Mouse (Mus musculus): Measurements from ENCODE around the gene Rbmx2. TPM values are rescaled to one million over a fixed set of nuclear protein-coding genes. Genes with fewer than 3 reads are reported as not detected.

Gene Rbmx2
- polyA plus RNA-seq (2014; fragmentation: Nextera tagmentation; extraction: Ambion mirVana) = 23.8 and 27.6 TPM in 2 replicates

DNA sequence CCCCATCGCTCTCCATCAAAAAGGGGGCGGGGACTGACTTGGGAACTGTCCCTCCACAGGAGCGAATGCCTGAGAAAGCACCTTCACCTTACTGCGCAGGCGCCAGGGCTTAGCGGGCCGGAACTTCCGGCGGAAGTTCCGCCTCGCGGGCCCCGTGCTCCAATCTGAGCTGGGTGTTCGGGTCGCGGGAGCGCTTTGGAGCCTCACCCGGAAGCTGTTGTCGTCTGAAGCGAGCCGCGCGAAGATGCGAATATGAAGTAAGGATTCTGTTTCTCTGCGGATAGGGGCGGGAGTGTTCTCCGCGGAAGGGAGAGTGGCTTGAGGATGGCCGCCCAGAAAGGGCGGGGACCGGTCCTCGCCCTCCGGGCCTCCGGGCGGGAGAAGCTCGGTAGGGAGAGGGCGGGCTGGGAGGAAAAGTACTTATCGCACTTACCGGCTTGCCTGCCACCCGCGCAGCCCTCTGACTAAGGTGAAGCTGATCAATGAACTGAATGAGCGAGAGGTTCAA, at the start of gene Rbmx2:
TSS of gene Rbmx2 (plus strand) at position 141 of the 508 bp plus-strand sequence.
- peak; percentile 96 for DNase-seq (ENCODE audit: low spot score)
- peak within 1 kb of the TSS; percentile 53 for H3K4me3 ChIP-seq (ENCODE audit: low read depth, low read length)
- peak within 1 kb of the TSS; percentile 50 for H3K4me2 ChIP-seq (ENCODE audit: low read length)
- ATAC-seq = peak; percentile 98
- no peaks in the 10 kb centered on the region for H3K27me3 ChIP-seq (replicated peaks; ENCODE audit: control insufficient read depth, insufficient read depth, low read length)
- no peaks in the 10 kb centered on the region for H3K4me1 ChIP-seq (ENCODE audit: control insufficient read depth, insufficient read depth, low read length)
- H3K27ac ChIP-seq (ENCODE audit: low read depth, low read length) = no peak within 1 kb of the TSS
- peak within 1 kb of the TSS; percentile 62 for H3K9ac ChIP-seq (ENCODE audit: low read length)
- WGBS = 24% methylated on average over 42 of the region's 42 CpGs
- no peaks in the 10 kb centered on the region for H3K9me3 ChIP-seq (replicated peaks; ENCODE audit: control insufficient read depth, low read length)
- H3K36me3 ChIP-seq (ENCODE audit: control insufficient read depth, insufficient read depth, low read length) = 0 out of 2 replicates have a peak, but pooled peaks cover 4% of the 10 kb centered on the region

DNA sequence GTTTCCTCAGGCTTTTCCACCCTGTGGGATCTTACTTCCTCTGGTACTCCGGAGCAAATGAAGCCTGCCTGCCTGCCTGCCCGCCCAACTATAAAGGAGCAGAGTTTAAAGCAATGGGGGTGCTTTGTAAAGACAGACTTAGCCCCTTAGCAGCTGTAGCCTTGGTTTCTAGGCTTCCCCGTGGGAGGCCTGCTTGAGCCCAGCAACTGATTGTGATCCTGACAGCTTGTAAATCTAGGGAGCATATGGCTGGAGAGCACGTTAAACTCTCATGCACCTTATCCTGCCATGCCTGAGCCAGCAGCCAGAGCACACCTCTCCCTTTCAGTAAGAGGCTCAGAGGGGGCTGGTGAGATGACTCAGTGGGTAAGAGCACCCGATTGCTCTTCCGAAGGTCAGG, 28.0 kb upstream of the Rbmx2 start:
- Histone ChIP-seq H3K9me3 (replicated peaks; ENCODE audit: control insufficient read depth, low read length) (no peaks in the 10 kb centered on the region), H3K9ac (ENCODE audit: low read length) (no peak overlapping the region), H3K27me3 (replicated peaks; ENCODE audit: control insufficient read depth, insufficient read depth, low read length) (no peaks in the 10 kb centered on the region), H3K27ac (ENCODE audit: low read depth, low read length) (no peak overlapping the region), H3K4me2 (ENCODE audit: low read length) (no peak overlapping the region), H3K36me3 (ENCODE audit: control insufficient read depth, insufficient read depth, low read length) (peaks cover 4% of the 10 kb centered on the region; the same call in 1 of the 2 replicates), H3K4me1 (ENCODE audit: control insufficient read depth, insufficient read depth, low read length) (no peaks in the 10 kb centered on the region), H3K4me3 (ENCODE audit: low read depth, low read length) (no peak overlapping the region)
- ATAC-seq = peak; percentile 40; the same call in 1 of the 2 replicates
- WGBS = 42% methylated on average over 6 of the region's 6 CpGs
- DNase-seq (ENCODE audit: low spot score) = peak; percentile 24

DNA sequence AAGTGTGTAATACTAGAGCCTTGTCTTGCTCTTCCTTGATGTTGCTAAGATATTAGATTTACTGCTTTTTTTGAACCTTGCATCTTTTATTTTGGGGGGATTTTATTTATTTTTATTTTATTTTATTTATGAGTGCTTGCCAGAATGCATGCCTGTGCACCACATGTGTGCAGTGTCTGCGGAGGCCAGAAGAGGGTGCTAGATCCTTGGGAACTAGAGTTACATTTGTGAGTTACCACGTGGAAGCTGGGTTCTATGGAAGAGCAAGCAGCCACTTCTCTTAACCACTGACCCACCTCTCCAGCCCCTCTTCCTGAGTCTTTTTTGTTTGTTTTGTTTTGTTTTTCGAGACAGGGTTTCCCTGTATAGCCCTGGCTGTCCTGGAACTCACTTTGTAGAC, 25.2 kb upstream of the Rbmx2 start:
- no peak for DNase-seq (ENCODE audit: low spot score)
- Histone ChIP-seq H3K9ac (ENCODE audit: low read length) (no peak overlapping the region), H3K4me1 (ENCODE audit: control insufficient read depth, insufficient read depth, low read length) (no peaks in the 10 kb centered on the region), H3K36me3 (ENCODE audit: control insufficient read depth, insufficient read depth, low read length) (no peaks in the 10 kb centered on the region), H3K4me3 (ENCODE audit: low read depth, low read length) (no peak overlapping the region), H3K9me3 (replicated peaks; ENCODE audit: control insufficient read depth, low read length) (no peaks in the 10 kb centered on the region), H3K27ac (ENCODE audit: low read depth, low read length) (no peak overlapping the region), H3K4me2 (ENCODE audit: low read length) (no peak overlapping the region), H3K27me3 (replicated peaks; ENCODE audit: control insufficient read depth, insufficient read depth, low read length) (no peaks in the 10 kb centered on the region)
- 59% methylated on average over 3 of the region's 3 CpGs for WGBS
- no peak for ATAC-seq

DNA sequence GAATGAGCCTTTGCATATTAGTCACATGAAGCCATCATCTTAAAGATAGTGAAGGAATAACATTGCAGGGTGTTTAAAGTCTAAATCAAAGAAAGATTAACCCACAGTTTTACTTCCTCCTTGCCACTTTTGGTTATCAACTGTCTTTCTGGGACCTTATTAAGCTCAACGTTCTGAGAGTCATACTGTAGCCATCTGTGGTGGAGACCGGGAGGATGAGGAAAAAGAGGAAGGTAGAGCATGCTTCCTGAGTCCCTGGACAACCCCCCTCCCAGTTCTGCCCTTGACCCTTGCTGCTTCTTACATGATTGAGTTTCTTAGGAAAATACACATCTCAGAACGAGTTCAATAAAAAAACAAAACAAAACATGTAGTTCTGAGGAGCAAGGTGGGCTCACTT, 23.1 kb upstream of the Rbmx2 start:
- ATAC-seq (no peak), DNase-seq (ENCODE audit: low spot score) (no peak)
- Histone ChIP-seq H3K4me2 (ENCODE audit: low read length) (no peak overlapping the region), H3K9me3 (replicated peaks; ENCODE audit: control insufficient read depth, low read length) (no peaks in the 10 kb centered on the region), H3K27me3 (replicated peaks; ENCODE audit: control insufficient read depth, insufficient read depth, low read length) (no peaks in the 10 kb centered on the region), H3K36me3 (ENCODE audit: control insufficient read depth, insufficient read depth, low read length) (no peaks in the 10 kb centered on the region), H3K9ac (ENCODE audit: low read length) (no peak overlapping the region), H3K4me1 (ENCODE audit: control insufficient read depth, insufficient read depth, low read length) (no peaks in the 10 kb centered on the region), H3K27ac (ENCODE audit: low read depth, low read length) (no peak overlapping the region), H3K4me3 (ENCODE audit: low read depth, low read length) (no peak overlapping the region)
- 78% methylated on average over 3 of the region's 3 CpGs for WGBS

DNA sequence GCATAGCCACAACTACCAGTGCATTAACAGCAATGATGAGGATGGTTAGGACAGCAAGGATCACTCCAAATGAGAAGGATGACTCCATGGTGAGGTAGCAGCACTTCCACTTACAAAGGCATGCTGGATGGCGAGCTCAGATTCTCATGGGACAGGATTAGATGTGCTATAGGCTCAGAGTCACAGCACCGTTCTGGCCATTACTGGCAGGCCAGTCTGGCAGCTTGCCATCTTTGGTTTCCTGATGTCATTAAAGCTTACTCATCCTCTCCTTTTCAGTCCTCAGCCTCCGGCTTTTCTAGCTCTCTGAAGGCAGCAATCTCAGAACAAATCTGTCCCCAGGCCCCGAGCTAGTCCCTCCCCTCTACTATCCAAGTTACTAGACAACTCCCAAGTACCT, 20.6 kb upstream of the Rbmx2 start, which contains the start of gene Gpr119:
TSS of gene Gpr119 (minus strand) at position 308 of the 400 bp plus-strand sequence.
- DNase-seq (ENCODE audit: low spot score) (no peak), ATAC-seq (no peak)
- Histone ChIP-seq H3K4me1 (ENCODE audit: control insufficient read depth, insufficient read depth, low read length) (no peaks in the 10 kb centered on the region), H3K4me3 (ENCODE audit: low read depth, low read length) (no peak within 1 kb of the TSS), H3K9me3 (replicated peaks; ENCODE audit: control insufficient read depth, low read length) (no peaks in the 10 kb centered on the region), H3K4me2 (ENCODE audit: low read length) (no peak within 1 kb of the TSS), H3K9ac (ENCODE audit: low read length) (no peak within 1 kb of the TSS), H3K27me3 (replicated peaks; ENCODE audit: control insufficient read depth, insufficient read depth, low read length) (no peaks in the 10 kb centered on the region), H3K36me3 (ENCODE audit: control insufficient read depth, insufficient read depth, low read length) (no peaks in the 10 kb centered on the region), H3K27ac (ENCODE audit: low read depth, low read length) (no peak within 1 kb of the TSS)
- 59% methylated on average over 4 of the region's 4 CpGs for WGBS

DNA sequence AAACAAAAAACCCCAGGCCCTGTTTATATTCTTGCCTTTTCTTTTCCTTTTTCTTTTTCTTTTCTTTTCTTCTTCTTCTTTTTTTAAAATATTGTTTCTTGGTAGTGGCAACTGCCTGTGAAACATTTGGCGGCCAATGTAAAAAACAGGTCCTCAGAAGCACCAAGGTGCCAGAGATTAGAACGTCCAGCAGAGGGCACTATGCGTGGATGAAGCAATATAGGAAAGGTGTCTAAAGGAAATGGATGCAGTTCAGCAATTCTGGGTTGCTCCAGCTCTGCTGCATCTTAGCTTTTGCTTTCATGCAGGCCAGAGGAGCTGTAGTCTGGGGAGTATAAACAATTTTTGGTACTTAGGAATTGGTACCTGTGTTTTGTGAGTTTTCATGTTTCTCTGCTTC, 11.4 kb upstream of the Rbmx2 start:
- Histone ChIP-seq H3K4me1 (ENCODE audit: control insufficient read depth, insufficient read depth, low read length) (no peaks in the 10 kb centered on the region), H3K9me3 (replicated peaks; ENCODE audit: control insufficient read depth, low read length) (no peaks in the 10 kb centered on the region), H3K36me3 (ENCODE audit: control insufficient read depth, insufficient read depth, low read length) (no peaks in the 10 kb centered on the region), H3K4me2 (ENCODE audit: low read length) (no peak overlapping the region), H3K27ac (ENCODE audit: low read depth, low read length) (no peak overlapping the region), H3K4me3 (ENCODE audit: low read depth, low read length) (no peak overlapping the region), H3K27me3 (replicated peaks; ENCODE audit: control insufficient read depth, insufficient read depth, low read length) (no peaks in the 10 kb centered on the region), H3K9ac (ENCODE audit: low read length) (no peak overlapping the region)
- no peak; the same call in 1 of the 2 replicates for ATAC-seq
- peak; percentile 59 for DNase-seq (ENCODE audit: low spot score)
- WGBS = 21% methylated on average over 3 of the region's 3 CpGs

DNA sequence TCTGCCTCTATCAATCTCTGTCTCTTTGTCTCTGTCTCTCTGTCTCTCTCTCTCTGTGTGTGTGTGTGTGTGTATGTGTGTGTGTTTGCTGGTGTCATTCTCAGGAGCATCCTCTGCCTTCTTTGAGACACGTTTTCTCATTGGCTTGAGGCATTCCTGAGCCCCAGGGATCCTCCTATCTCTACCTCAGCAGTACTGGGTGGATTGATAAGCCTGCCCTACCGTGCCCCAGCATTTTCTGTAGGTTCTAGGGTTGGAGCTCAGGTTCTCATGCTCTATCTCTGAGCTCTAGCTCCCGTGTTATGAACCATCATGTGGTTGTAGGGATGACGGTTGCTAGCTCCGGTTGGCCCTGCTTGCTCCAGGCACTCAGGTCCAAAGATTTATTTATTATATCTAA, 10.9 kb upstream of the Rbmx2 start:
- no peaks in the 10 kb centered on the region for H3K9me3 ChIP-seq (replicated peaks; ENCODE audit: control insufficient read depth, low read length)
- no peak overlapping the region for H3K4me2 ChIP-seq (ENCODE audit: low read length)
- no peak overlapping the region for H3K9ac ChIP-seq (ENCODE audit: low read length)
- ATAC-seq (no peak), DNase-seq (ENCODE audit: low spot score) (no peak)
- no peaks in the 10 kb centered on the region for H3K36me3 ChIP-seq (ENCODE audit: control insufficient read depth, insufficient read depth, low read length)
- no peaks in the 10 kb centered on the region for H3K4me1 ChIP-seq (ENCODE audit: control insufficient read depth, insufficient read depth, low read length)
- H3K27ac ChIP-seq (ENCODE audit: low read depth, low read length) = no peak overlapping the region
- no peaks in the 10 kb centered on the region for H3K27me3 ChIP-seq (replicated peaks; ENCODE audit: control insufficient read depth, insufficient read depth, low read length)
- WGBS = 71% methylated on average over 5 of the region's 5 CpGs
- H3K4me3 ChIP-seq (ENCODE audit: low read depth, low read length) = no peak overlapping the region

DNA sequence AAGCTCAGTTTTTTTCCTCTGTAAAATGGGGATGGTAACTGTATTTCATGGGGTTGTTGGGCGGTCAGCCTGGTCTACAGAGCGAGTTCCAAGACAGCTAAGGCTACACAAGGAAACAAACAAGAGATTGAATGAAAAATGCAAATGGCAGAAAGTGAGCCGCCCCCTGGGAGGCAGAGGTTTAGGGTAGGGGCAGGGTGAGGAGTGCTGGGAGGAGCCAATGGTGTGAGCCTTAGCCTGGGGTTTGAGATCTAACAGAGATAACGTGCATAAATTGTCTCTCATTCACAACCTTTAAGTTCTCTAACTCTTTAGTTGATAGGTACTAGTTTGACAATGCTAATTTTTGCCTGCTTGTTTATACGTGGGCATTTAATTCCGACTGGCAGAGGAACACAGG, 344 bp upstream of the Rbmx2 start:
- H3K4me3 ChIP-seq (ENCODE audit: low read depth, low read length) = peak overlapping the region; percentile 53
- peak overlapping the region; percentile 50 for H3K4me2 ChIP-seq (ENCODE audit: low read length)
- 26% methylated on average over 6 of the region's 6 CpGs for WGBS
- H3K4me1 ChIP-seq (ENCODE audit: control insufficient read depth, insufficient read depth, low read length) = no peaks in the 10 kb centered on the region
- no peaks in the 10 kb centered on the region for H3K27me3 ChIP-seq (replicated peaks; ENCODE audit: control insufficient read depth, insufficient read depth, low read length)
- DNase-seq (ENCODE audit: low spot score) = no peak
- no peaks in the 10 kb centered on the region for H3K9me3 ChIP-seq (replicated peaks; ENCODE audit: control insufficient read depth, low read length)
- ATAC-seq = peak; percentile 88
- H3K27ac ChIP-seq (ENCODE audit: low read depth, low read length) = no peak overlapping the region
- H3K9ac ChIP-seq (ENCODE audit: low read length) = peak overlapping the region; percentile 35; the same call in 1 of the 2 replicates
- H3K36me3 ChIP-seq (ENCODE audit: control insufficient read depth, insufficient read depth, low read length) = 0 out of 2 replicates have a peak, but pooled peaks cover 4% of the 10 kb centered on the region

DNA sequence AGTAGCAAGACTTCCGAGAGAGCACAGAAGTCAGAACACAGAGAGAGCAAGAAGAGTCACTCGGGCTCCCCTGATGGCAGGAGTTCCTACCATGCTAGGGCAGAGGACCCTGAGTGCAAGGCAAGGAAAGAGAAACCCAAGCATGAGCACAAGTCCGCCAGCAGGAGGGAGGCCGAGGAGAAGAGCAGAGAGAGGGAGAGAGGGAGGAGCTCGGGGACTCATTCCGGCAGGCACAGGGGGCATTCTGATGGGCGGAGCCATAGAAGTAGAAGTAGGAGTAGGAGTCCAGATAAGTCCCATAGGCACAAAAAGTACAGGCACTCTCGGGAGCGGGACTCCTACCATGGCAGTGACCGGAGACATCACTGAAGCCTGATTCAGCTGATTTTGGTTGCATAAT, 14.9 kb downstream of the Rbmx2 start:
- H3K27ac ChIP-seq (ENCODE audit: low read depth, low read length) = no peak overlapping the region
- ATAC-seq (no peak), DNase-seq (ENCODE audit: low spot score) (no peak)
- no peaks in the 10 kb centered on the region for H3K4me1 ChIP-seq (ENCODE audit: control insufficient read depth, insufficient read depth, low read length)
- H3K36me3 ChIP-seq (ENCODE audit: control insufficient read depth, insufficient read depth, low read length) = peaks cover 7% of the 10 kb centered on the region; the same call in 1 of the 2 replicates
- no peak overlapping the region for H3K4me3 ChIP-seq (ENCODE audit: low read depth, low read length)
- 85% methylated on average over 10 of the region's 10 CpGs for WGBS
- H3K9ac ChIP-seq (ENCODE audit: low read length) = no peak overlapping the region
- H3K4me2 ChIP-seq (ENCODE audit: low read length) = no peak overlapping the region
- H3K27me3 ChIP-seq (replicated peaks; ENCODE audit: control insufficient read depth, insufficient read depth, low read length) = no peaks in the 10 kb centered on the region
- no peaks in the 10 kb centered on the region for H3K9me3 ChIP-seq (replicated peaks; ENCODE audit: control insufficient read depth, low read length)
